Mouse (Mus musculus) lung, postnatal 0 days (tissue): ENCODE measurements around the gene Slitrk3. TPM values are rescaled to one million over a fixed set of nuclear protein-coding genes. Genes with fewer than 3 reads are reported as not detected.
"Not testable (repeated sequence)": the region's sequence is repeated elsewhere in the genome, so short reads cannot be mapped to it uniquely, and the experiment has no call there.

Source experiments
- ATAC-seq: fragments of 200-750 bp; cut with Nextera tagmentation; 2 replicates; pipeline ENCODE4 v1.8.0; 2017; ENCODE audit warnings: moderate library complexity
- DNase-seq: peaks from one replicate; pipeline ENCODE4 v3.0.0-alpha.2; 2016; ENCODE audit warnings: low spot score
- H3K27ac ChIP-seq: fragments of 300-500 bp; sonication (generic); 2 replicates; pipeline ENCODE4 v1.5.1; 2014; ENCODE audit warnings: antibody characterized with exemption, mild to moderate bottlenecking, low read length, mixed read lengths
- H3K27me3 ChIP-seq: fragments of 300-500 bp; sonication (generic); replicated peaks from 2 replicates; pipeline ENCODE4 v1.6.1; 2014; ENCODE audit warnings: low read length, mixed read lengths; ENCODE audit not compliant: insufficient read depth
- H3K36me3 ChIP-seq: fragments of 300-500 bp; sonication (generic); 2 replicates; pipeline ENCODE4 v1.6.1; 2014; ENCODE audit warnings: low read length, mixed read lengths; ENCODE audit not compliant: insufficient read depth
- H3K4me1 ChIP-seq: fragments of 300-500 bp; sonication (generic); 2 replicates; pipeline ENCODE4 v1.6.1; 2014; ENCODE audit warnings: antibody characterized with exemption, low read depth, low read length, mixed read lengths; ENCODE audit not compliant: insufficient read depth
- H3K4me2 ChIP-seq: fragments of 300-500 bp; sonication (generic); replicated peaks from 2 replicates; pipeline ENCODE4 v1.6.1; 2014; ENCODE audit warnings: low read depth, mild to moderate bottlenecking, low read length, moderate library complexity, mixed read lengths
- H3K4me3 ChIP-seq: fragments of 300-500 bp; sonication (generic); 2 replicates; pipeline ENCODE4 v1.5.1; 2014; ENCODE audit warnings: low read depth, low read length
- H3K9ac ChIP-seq: fragments of 300-500 bp; sonication (generic); replicated peaks from 2 replicates; pipeline ENCODE4 v1.6.1; 2014; ENCODE audit warnings: low read depth, mild to moderate bottlenecking
- H3K9me3 ChIP-seq: fragments of 300-500 bp; sonication (generic); 2 replicates; pipeline ENCODE4 v1.6.1; 2016; ENCODE audit warnings: low read length, mixed read lengths
- CTCF ChIP-seq: IDR thresholded peaks from 2 replicates; pipeline ENCODE4 v1.5.1; 2016; ENCODE audit warnings: antibody characterized with exemption, mild to moderate bottlenecking
- EP300 ChIP-seq: IDR thresholded peaks from 2 replicates; pipeline ENCODE4 v1.6.1; 2016; ENCODE audit warnings: antibody characterized with exemption, mild to moderate bottlenecking, control low read depth
- WGBS: fragments of 180-500 bp; shearing (Covaris S2); extraction: QIAGEN DNeasy Blood & Tissue Kit; methylation state at CpG from one replicate; pipeline ENCODE4 v1.1.7; 2014; 5-methylcytosine and 5-hydroxymethylcytosine counted together
- polyA plus RNA-seq: library from polyadenylated mRNA; unstranded; fragments of >200 nt; fragmentation: Nextera tagmentation; extraction: Ambion mirVana; gene quantifications from 2 replicates; pipeline ENCODE4 v1.2.1, GENCODE M21; 2015

Slitrk3 gene
- 0.04 TPM in 1 of 2 replicates, not detected in the other for polyA plus RNA-seq

- Histone ChIP-seq H3K9me3 (no peaks in the 10 kb centered on the region), H3K9ac (no peak within 1 kb of the TSS), H3K4me2 (peak within 1 kb of the TSS; percentile 61), H3K27ac (no peak within 1 kb of the TSS), H3K36me3 (no peaks in the 10 kb centered on the region), H3K27me3 (peaks cover 6% of the 10 kb centered on the region; the same call in 1 of the 2 replicates), H3K4me3 (peak within 1 kb of the TSS; percentile 26), H3K4me1 (no peaks in the 10 kb centered on the region; the same call in 1 of the 2 replicates)
- TF ChIP-seq EP300 = no peak
- no peak for TF ChIP-seq CTCF
- 1% methylated on average over 43 of the region's 44 CpGs for WGBS
- ATAC-seq (no peak), DNase-seq (no peak)
These were observed at the start of gene Slitrk3 for GRCm38 (mm10) chr3:73057197-73057811. Gene Slitrk3 (minus strand): TSS chr3:73057803.

DNA sequence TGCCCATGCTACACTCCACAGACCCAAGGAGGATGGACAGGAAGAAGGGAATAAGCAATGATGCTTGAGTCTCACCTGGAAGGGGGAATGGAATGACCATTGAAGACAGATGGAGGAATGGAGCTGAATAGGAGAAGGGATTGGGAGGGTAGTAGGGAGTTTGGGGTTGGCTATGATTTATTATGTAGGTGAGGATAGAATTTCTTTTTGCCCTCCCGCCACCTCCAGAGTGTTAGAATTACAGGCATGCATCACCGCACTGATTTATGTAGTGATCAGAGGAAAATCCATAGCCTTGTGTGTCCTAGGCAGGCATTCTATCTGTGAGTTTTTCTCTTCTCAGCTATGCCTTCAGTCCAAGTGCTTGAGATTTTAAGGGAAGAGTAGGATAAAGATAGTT, 36.8 kb upstream of the Slitrk3 start:
- H3K9me3 ChIP-seq, H3K27me3 ChIP-seq, H3K27ac ChIP-seq, H3K4me3 ChIP-seq, H3K4me1 ChIP-seq, H3K9ac ChIP-seq, H3K36me3 ChIP-seq, DNase-seq, H3K4me2 ChIP-seq, ATAC-seq: not testable (repeated sequence)
- 91% methylated on average over 2 of the region's 2 CpGs for WGBS

DNA sequence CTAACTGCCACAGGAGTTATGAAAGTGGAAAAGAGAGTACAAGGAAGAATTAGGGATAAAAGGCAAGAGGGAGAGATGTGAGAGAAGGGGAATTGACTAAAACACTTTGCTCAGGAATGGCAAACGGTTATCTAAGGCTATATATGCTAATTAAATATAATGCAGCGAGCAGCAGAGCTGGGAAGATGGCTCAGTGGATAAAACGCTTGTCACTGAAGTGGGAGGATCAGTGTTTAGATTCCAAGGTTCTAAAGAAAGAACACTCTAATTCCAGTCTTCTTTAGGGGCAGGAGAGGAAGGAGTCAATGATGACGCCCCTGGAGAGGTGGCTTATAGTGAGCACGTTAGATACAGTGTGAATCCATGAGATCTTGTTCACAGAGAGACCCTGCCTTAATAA, 27.0 kb upstream of the Slitrk3 start:
- TF ChIP-seq EP300 (no peak), CTCF (no peak)
- Histone ChIP-seq H3K9ac (no peak overlapping the region), H3K4me1 (no peaks in the 10 kb centered on the region), H3K4me3 (no peak overlapping the region), H3K27ac (no peak overlapping the region), H3K27me3 (no peaks in the 10 kb centered on the region), H3K9me3 (no peaks in the 10 kb centered on the region), H3K4me2 (no peak overlapping the region), H3K36me3 (no peaks in the 10 kb centered on the region)
- ATAC-seq = no peak
- 62% methylated on average over 5 of the region's 5 CpGs for WGBS
- no peak for DNase-seq

- H3K9ac ChIP-seq = no peak overlapping the region
- H3K36me3 ChIP-seq = no peaks in the 10 kb centered on the region
- ATAC-seq (peak; percentile 19; the same call in 1 of the 2 replicates), DNase-seq (peak; percentile 43)
- peak overlapping the region; percentile 42; the same call in 1 of the 2 replicates for H3K4me2 ChIP-seq
- peak overlapping the region; percentile 21; the same call in 1 of the 2 replicates for H3K4me3 ChIP-seq
- no peak overlapping the region for H3K27ac ChIP-seq
- H3K27me3 ChIP-seq = no peaks in the 10 kb centered on the region
- TF ChIP-seq EP300 = no peak
- peak; percentile 70 for TF ChIP-seq CTCF
- WGBS = 11% methylated on average over 20 of the region's 20 CpGs
- no peaks in the 10 kb centered on the region for H3K9me3 ChIP-seq
- H3K4me1 ChIP-seq = no peaks in the 10 kb centered on the region
These were observed 8.5 kb upstream of the Slitrk3 start for GRCm38 (mm10) chr3:73065823-73066755.

DNA sequence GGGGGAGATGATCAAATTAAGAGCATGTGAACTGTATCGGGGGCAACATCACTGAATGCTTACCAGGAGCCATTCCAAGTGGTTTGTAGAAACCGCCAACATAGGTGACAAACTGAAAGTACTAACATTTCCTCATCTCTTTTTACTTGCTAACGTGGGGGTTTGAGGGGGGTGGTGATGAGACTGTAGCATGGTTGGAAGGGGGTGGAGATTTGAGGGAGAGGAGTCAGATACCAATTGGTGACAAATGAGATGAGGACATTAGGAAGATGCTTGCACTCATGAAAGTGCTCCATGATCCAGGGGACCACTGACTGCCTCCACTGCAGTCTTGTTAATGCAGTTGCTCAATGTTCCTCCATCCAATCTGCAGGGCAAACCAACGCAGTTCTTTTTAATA, 587 bp upstream of the Slitrk3 start:
- Histone ChIP-seq H3K9me3 (no peaks in the 10 kb centered on the region), H3K4me3 (no peak overlapping the region), H3K4me2 (no peak overlapping the region), H3K36me3 (no peaks in the 10 kb centered on the region), H3K27ac (no peak overlapping the region), H3K4me1 (no peaks in the 10 kb centered on the region; the same call in 1 of the 2 replicates), H3K27me3 (peaks cover 6% of the 10 kb centered on the region; the same call in 1 of the 2 replicates), H3K9ac (no peak overlapping the region)
- DNase-seq (no peak), ATAC-seq (no peak)
- TF ChIP-seq EP300 (no peak), CTCF (no peak)
- WGBS = 19% methylated on average over 4 of the region's 4 CpGs

DNA sequence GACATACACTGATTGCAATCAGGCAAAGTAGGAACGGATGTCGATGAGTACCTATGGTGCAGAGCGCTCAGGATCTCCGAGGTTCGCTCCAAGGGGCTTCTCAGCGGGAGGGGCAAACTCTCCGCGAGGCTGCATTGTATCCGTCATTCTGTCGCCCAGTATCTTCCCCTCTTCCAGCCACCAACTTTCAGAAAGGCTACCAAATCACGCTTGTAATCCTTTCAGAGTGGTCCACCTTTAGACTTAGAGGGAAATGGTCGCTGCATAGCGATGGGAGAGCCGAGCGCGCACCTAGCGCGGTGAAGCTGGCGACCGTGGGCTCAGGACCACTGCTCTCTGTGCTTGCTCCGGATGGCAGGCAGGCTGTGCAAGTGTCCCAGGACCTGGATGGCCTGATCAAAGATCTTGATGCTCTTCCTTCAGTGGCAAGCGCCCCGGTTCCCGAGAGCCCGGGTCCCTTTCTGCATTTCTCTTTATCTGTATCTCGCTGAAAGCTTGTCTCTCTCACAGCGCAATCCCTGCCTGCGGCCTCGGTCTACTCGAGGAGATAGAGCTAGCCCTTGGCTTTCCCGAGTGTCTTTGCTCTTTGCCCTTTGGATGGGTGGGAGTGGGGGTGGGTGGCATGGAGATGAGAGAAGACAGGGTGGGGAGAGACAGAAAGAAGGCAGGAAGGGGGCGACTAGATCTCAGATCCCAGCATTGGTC, 959 bp downstream of the Slitrk3 start:
- Histone ChIP-seq H3K27me3 (peaks cover 6% of the 10 kb centered on the region; the same call in 1 of the 2 replicates), H3K27ac (no peak overlapping the region), H3K9me3 (no peaks in the 10 kb centered on the region), H3K9ac (no peak overlapping the region), H3K36me3 (no peaks in the 10 kb centered on the region), H3K4me2 (peak overlapping the region; percentile 61; the same call in 1 of the 2 replicates), H3K4me3 (no peak overlapping the region), H3K4me1 (no peaks in the 10 kb centered on the region; the same call in 1 of the 2 replicates)
- 1% methylated on average over 32 of the region's 32 CpGs for WGBS
- ATAC-seq (no peak), DNase-seq (no peak)
- TF ChIP-seq CTCF = no peak
- TF ChIP-seq EP300 = no peak
